ENCODE assay signal across 12 mouse cellular contexts in genomic region chr11:107103736-107104135, GRCm38 (mm10). TPM values are rescaled to one million over a fixed set of nuclear protein-coding genes. Genes with fewer than 3 reads are reported as not detected.
DNase-seq lines count a peak whose midpoint lies in the region; ATAC-seq and TF ChIP-seq lines count a peak whose summit lies in the region.
"Had no signal": no experiment of that assay in that cellular context is flagged by ENCODE, and none has a peak within 500 bp of the region (broad histone marks: within the 10 kb centered on the region; RNA-seq: fewer than 3 reads in every experiment).

No protein-coding gene starts in this region.

- no peaks in the 10 kb centered on the region for H3K36me3 ChIP-seq in heart, embryonic 11.5 days (ENCODE audit: control insufficient read depth, insufficient read depth, low read length)
- peaks cover 11% of the 10 kb centered on the region for H3K36me3 ChIP-seq in liver, postnatal 0 days (replicated peaks; ENCODE audit: insufficient read depth, low read length)
- H3K36me3 ChIP-seq in liver, embryonic 11.5 days (ENCODE audit: control insufficient read depth, insufficient read depth, low read length), result peaks cover 7% of the 10 kb centered on the region; the same call in 1 of the 2 replicates
- H3K36me3 ChIP-seq in midbrain, embryonic 10.5 days, result peaks cover 50% of the 10 kb centered on the region

- H3K27me3 ChIP-seq in heart, embryonic 11.5 days (ENCODE audit: control insufficient read depth, insufficient read depth, low read length), result no peaks in the 10 kb centered on the region
- H3K27me3 ChIP-seq in liver, postnatal 0 days (ENCODE audit: insufficient read depth, low read length), result no peaks in the 10 kb centered on the region
- H3K27me3 ChIP-seq in liver, embryonic 11.5 days (replicated peaks; ENCODE audit: control insufficient read depth, insufficient read depth, low read length), result no peaks in the 10 kb centered on the region
- no peaks in the 10 kb centered on the region for H3K27me3 ChIP-seq in midbrain, embryonic 10.5 days (ENCODE audit: low read depth, poor library complexity, severe bottlenecking)

- TF ChIP-seq CTCF in liver, postnatal 0 days (IDR thresholded peaks at IDR 0.05; ENCODE audit: low read depth), result no peak

- no peak for DNase-seq in heart, adult 8-10 months (ENCODE audit: low spot score)
- DNase-seq in liver, postnatal 0 days, result no peak
- DNase-seq in liver, embryonic 11.5 days (ENCODE audit: low spot score), result no peak
- DNase-seq in 416B (ENCODE audit: low read depth), result peak; percentile 45
- no peak for DNase-seq in layer of hippocampus, postnatal 10 days (ENCODE audit: low spot score in 2 of 2)
- DNase-seq in midbrain, embryonic 10.5 days (ENCODE audit: low spot score), result no peak
- DNase-seq: adrenal gland, postnatal 14 days; cerebellum, postnatal 25 days had no signal

- H3K27ac ChIP-seq in heart, embryonic 11.5 days (ENCODE audit: low read depth, low read length), result peak overlapping the region; percentile 50; the same call in 1 of the 2 replicates
- H3K27ac ChIP-seq in liver, postnatal 0 days (ENCODE audit: low read depth), result peak overlapping the region; percentile 57; the same call in 1 of the 2 replicates
- H3K27ac ChIP-seq in liver, embryonic 11.5 days (ENCODE audit: low read depth, low read length), result no peak overlapping the region
- no peak overlapping the region for H3K27ac ChIP-seq in midbrain, embryonic 10.5 days (replicated peaks)
- H3K27ac ChIP-seq: forebrain, embryonic 10.5 days; kidney, postnatal 0 days had no signal

- ATAC-seq in heart, embryonic 11.5 days (replicated peaks; ENCODE audit: insufficient number of reproducible peaks, low FRiP score, low TSS enrichment), result no peak
- no peak for ATAC-seq in liver, postnatal 0 days
- no peak for ATAC-seq in liver, embryonic 11.5 days (replicated peaks; ENCODE audit: low FRiP score)
- ATAC-seq in granulocyte monocyte progenitor cell, adult 5-6 weeks (replicated peaks; ENCODE audit: poor library complexity, severe bottlenecking), result peak; percentile 43; the same call in 1 of the 2 replicates

- H3K4me2 ChIP-seq in heart, embryonic 11.5 days, result no peak overlapping the region
- H3K4me2 ChIP-seq in liver, postnatal 0 days (ENCODE audit: low read depth, low read length), result no peak overlapping the region
- no peak overlapping the region for H3K4me2 ChIP-seq in liver, embryonic 11.5 days

- H3K9me3 ChIP-seq in heart, embryonic 11.5 days (replicated peaks; ENCODE audit: control insufficient read depth, low read length), result no peaks in the 10 kb centered on the region
- no peaks in the 10 kb centered on the region for H3K9me3 ChIP-seq in liver, postnatal 0 days (ENCODE audit: low read length)
- no peaks in the 10 kb centered on the region for H3K9me3 ChIP-seq in liver, embryonic 11.5 days (ENCODE audit: control insufficient read depth, low read length)
- no peaks in the 10 kb centered on the region for H3K9me3 ChIP-seq in midbrain, embryonic 10.5 days (replicated peaks)
- H3K9me3 ChIP-seq: forebrain, embryonic 10.5 days had no signal

- H3K9ac ChIP-seq in heart, embryonic 11.5 days (ENCODE audit: low read depth, low read length), result no peak overlapping the region
- no peak overlapping the region for H3K9ac ChIP-seq in liver, postnatal 0 days (replicated peaks)
- H3K9ac ChIP-seq in liver, embryonic 11.5 days (ENCODE audit: low read depth, low read length), result no peak overlapping the region

- TF ChIP-seq EP300 in liver, postnatal 0 days (IDR thresholded peaks at IDR 0.05; ENCODE audit: low read depth), result no peak

- no peak overlapping the region for H3K4me3 ChIP-seq in heart, embryonic 11.5 days (ENCODE audit: low read depth, low read length)
- no peak overlapping the region for H3K4me3 ChIP-seq in liver, postnatal 0 days (ENCODE audit: low read depth, low read length)
- H3K4me3 ChIP-seq in liver, embryonic 11.5 days (ENCODE audit: low read depth, low read length), result no peak overlapping the region
- H3K4me3 ChIP-seq in midbrain, embryonic 10.5 days, result no peak overlapping the region
- H3K4me3 ChIP-seq: forebrain, embryonic 10.5 days had no signal

- 89% methylated on average over 2 of the region's 2 CpGs for WGBS in heart, embryonic 11.5 days (ENCODE audit: insufficient replicate concordance)
- WGBS in liver, postnatal 0 days (ENCODE audit: insufficient replicate concordance), result 67% methylated on average over 2 of the region's 2 CpGs
- WGBS in liver, embryonic 11.5 days, result 78% methylated on average over 2 of the region's 2 CpGs
- 90% methylated on average over 2 of the region's 2 CpGs for WGBS in midbrain, embryonic 10.5 days

- peaks cover 20% of the 10 kb centered on the region for H3K4me1 ChIP-seq in heart, embryonic 11.5 days (ENCODE audit: control insufficient read depth, insufficient read depth, low read length)
- H3K4me1 ChIP-seq in liver, postnatal 0 days (ENCODE audit: insufficient read depth), result peaks cover 19% of the 10 kb centered on the region
- peaks cover 18% of the 10 kb centered on the region for H3K4me1 ChIP-seq in liver, embryonic 11.5 days (replicated peaks; ENCODE audit: control insufficient read depth, insufficient read depth, low read length)
- H3K4me1 ChIP-seq in midbrain, embryonic 10.5 days, result peaks cover 5% of the 10 kb centered on the region

RNA-seq across cellular contexts. Expression of gene Bptf, which starts 28.2 kb away (rescaled TPM):
- polyA plus RNA-seq in heart, embryonic 11.5 days (2014; fragmentation: Nextera tagmentation; extraction: Ambion mirVana), result 21.2 and 26.5 TPM in 2 replicates
- 10 to 100 TPM; 24.8 to 30.3 (median 28.6) TPM for total RNA-seq in heart, adult 8-10 months (2022)
- 7.3 and 8.3 TPM in 2 replicates for polyA plus RNA-seq in liver, postnatal 0 days (2015; fragmentation: Nextera tagmentation; extraction: Ambion mirVana)
- 22.6 and 27.9 TPM in 2 replicates for polyA plus RNA-seq in liver, embryonic 11.5 days (2014; fragmentation: Nextera tagmentation; extraction: Ambion mirVana)
- 58.1 and 60.9 TPM in 2 replicates for total RNA-seq in granulocyte monocyte progenitor cell, adult 5-6 weeks (2014; fragmentation: Nextera tagmentation)
- total RNA-seq in granulocyte monocyte progenitor cell, adult 5-6 weeks (2017), result 35.6 and 40.9 TPM in 2 replicates
- total RNA-seq in layer of hippocampus, postnatal 10 days (2021), result 10 to 100 TPM; 66.8 to 68.4 TPM
- polyA plus RNA-seq in midbrain, embryonic 10.5 days (2016; fragmentation: Nextera tagmentation; extraction: Ambion mirVana), result 30.1 and 31.7 TPM in 2 replicates

Comparison
In these comparisons a context has a peak if more than half of its experiments do, and no peak if none do; other contexts are left out.
1. H3K27ac ChIP-seq: peak in heart, embryonic 11.5 days (single experiment) and liver, postnatal 0 days (single experiment); none in liver, embryonic 11.5 days (single experiment) and midbrain, embryonic 10.5 days (single experiment).